Mouse (Mus musculus) heart, adult 2 months (tissue): ENCODE results near the gene Spint3.
"Not testable (repeated sequence)": the region's sequence is repeated elsewhere in the genome, so short reads cannot be mapped to it uniquely, and the experiment has no call there.

Experiments
- CTCF ChIP-seq: fragments of 200-600 bp; IDR thresholded peaks from 2 replicates; pipeline ENCODE4 v1.8.1; 2022; ENCODE audit warnings: antibody characterized with exemption, mild to moderate bottlenecking, moderate library complexity
- EP300 ChIP-seq: fragments of 200-500 bp; IDR thresholded peaks from 2 replicates; pipeline ENCODE4 v1.6.1; 2011; ENCODE audit warnings: low read depth, low read length, control low read depth; ENCODE audit not compliant: insufficient read depth

DNA sequence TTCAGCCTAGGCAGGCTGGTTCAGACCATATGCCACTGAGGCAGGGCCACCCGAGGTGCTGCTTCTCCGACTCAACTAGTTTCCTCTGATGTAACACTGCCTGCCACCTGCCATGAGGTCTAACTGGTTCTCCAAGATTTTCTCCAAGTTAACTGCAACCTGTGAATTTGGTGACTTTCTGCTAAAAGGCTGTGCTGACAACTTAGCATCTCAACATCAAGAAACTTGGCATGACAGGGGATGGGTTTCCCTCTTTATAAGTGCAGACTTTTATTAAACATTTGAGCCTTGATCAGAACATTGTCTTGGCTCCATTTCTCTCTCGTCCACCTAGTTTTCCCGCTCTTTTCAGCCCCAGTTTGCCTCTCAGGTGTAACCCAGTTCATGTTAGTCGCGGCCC is at the start of gene Spint3:
- TF ChIP-seq EP300, CTCF: not testable (repeated sequence)
